Mouse (Mus musculus): Measurements from ENCODE around the gene Pced1b. TPM values are rescaled to one million over a fixed set of nuclear protein-coding genes. Genes with fewer than 3 reads are reported as not detected.
A peak's percentile ranks its signal among the peaks of the same experiment; 100 is the strongest.
"Not testable (repeated sequence)": the region's sequence is repeated elsewhere in the genome, so short reads cannot be mapped to it uniquely, and the experiment has no call there.

The Pced1b gene
- 3.2 and 3.4 TPM in 2 replicates for polyA plus RNA-seq (2014; fragmentation: Nextera tagmentation; extraction: Ambion mirVana)

DNA sequence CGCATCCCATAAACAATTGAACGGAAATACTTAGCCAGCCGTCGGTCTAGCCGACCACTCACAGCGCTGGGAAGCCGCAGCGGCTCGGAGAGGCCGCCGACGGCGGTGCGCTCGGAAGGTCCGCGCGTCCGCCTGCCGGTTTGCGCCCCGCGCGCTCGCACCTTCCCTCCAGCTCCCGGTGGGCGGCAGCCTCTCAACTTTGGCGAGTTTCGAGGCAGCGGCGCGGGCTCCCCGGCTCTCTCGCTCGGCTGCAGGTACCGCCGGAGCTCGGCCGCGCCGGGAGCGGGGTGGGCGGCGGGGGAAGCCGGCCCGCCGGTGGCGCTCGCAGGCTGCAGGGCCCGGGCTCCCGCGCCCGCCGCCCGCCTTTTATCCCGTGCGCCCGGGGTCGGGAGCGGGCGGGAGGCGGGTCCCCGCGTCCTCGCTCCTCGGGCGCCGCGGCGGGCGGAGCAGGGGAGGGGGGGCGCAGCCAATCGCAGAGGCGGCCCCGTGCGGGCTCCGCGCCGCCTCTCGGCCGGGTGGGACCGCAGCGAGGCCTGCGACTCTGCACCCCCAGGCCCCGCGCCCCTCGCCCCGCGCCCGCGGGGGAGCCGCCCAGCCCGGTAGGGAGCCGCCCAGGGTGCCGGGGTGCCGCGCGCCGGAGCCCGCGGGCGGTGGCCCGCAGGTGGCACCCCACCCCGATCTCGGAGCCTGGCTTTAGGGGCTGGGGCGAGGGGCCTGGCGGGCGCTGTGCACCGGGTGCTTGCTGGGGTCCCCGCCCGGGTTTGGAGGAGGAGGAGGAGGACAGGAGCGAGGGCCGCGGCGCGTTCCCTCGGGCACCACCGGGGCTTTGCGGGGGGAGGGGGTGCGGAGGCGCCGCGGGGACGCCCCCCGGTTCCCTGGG lies at the start of gene Pced1b, which contains the start of gene Amigo2:
Gene Pced1b (plus strand): TSS at position 197 of the 880 bp plus-strand sequence.
Gene Amigo2 (minus strand): TSS at position 377 of the 880 bp plus-strand sequence.
- H3K4me2 ChIP-seq (replicated peaks; ENCODE audit: low read depth, low read length): peak within 1 kb of the TSS; percentile 91
- no peaks in the 10 kb centered on the region for H3K9me3 ChIP-seq (ENCODE audit: control insufficient read depth, low read length)
- no peaks in the 10 kb centered on the region for H3K36me3 ChIP-seq (ENCODE audit: control insufficient read depth, insufficient read depth, low read length)
- under 1% methylated on average over 68 of the region's 125 CpGs for WGBS
- ATAC-seq (ENCODE audit: low FRiP score) (peak; percentile 94), DNase-seq (ENCODE audit: low spot score) (peak; percentile 77)
- peak within 1 kb of the TSS; percentile 78 for H3K4me3 ChIP-seq (ENCODE audit: low read depth, low read length)
- peaks cover 3% of the 10 kb centered on the region for H3K27me3 ChIP-seq (ENCODE audit: control insufficient read depth, insufficient read depth, low read length)
- peak within 1 kb of the TSS; percentile 87 for H3K9ac ChIP-seq (ENCODE audit: low read depth, low read length)
- H3K4me1 ChIP-seq (replicated peaks; ENCODE audit: control insufficient read depth, insufficient read depth, low read length): no peaks in the 10 kb centered on the region
- peak within 1 kb of the TSS; percentile 65 for H3K27ac ChIP-seq (ENCODE audit: low read depth, low read length)

DNA sequence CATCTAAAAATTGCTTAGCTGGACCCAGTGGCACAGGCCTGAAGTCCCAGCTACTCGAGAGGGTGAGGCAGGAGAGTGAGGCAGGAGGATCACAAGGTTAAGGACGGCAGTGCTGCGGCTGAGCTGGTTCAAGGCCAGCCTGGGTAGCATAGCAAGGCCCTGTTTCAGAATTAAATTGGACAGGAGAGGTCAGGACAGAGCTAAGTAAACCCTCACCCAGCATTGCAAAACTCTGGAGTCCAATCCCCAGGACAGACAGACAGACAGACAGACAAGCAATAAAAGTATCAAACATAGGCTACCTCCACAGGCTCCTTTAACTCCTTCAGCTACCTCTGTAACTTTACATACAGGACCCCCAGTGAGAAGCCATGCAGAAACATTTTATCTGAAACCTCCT lies 42.0 kb upstream of the Pced1b start:
- DNase-seq (ENCODE audit: low spot score): no peak
- H3K27me3 ChIP-seq (ENCODE audit: control insufficient read depth, insufficient read depth, low read length): no peaks in the 10 kb centered on the region
- 83% methylated on average over 3 of the region's 3 CpGs for WGBS
- H3K4me3 ChIP-seq (ENCODE audit: low read depth, low read length): no peak overlapping the region
- no peak overlapping the region for H3K9ac ChIP-seq (ENCODE audit: low read depth, low read length)
- no peaks in the 10 kb centered on the region for H3K9me3 ChIP-seq (ENCODE audit: control insufficient read depth, low read length)
- ATAC-seq (ENCODE audit: low FRiP score): no peak
- H3K27ac ChIP-seq (ENCODE audit: low read depth, low read length): no peak overlapping the region
- no peaks in the 10 kb centered on the region for H3K36me3 ChIP-seq (ENCODE audit: control insufficient read depth, insufficient read depth, low read length)
- H3K4me2 ChIP-seq (replicated peaks; ENCODE audit: low read depth, low read length): no peak overlapping the region
- no peaks in the 10 kb centered on the region for H3K4me1 ChIP-seq (replicated peaks; ENCODE audit: control insufficient read depth, insufficient read depth, low read length)

- H3K27me3 ChIP-seq (ENCODE audit: control insufficient read depth, insufficient read depth, low read length): no peaks in the 10 kb centered on the region
- H3K9ac ChIP-seq (ENCODE audit: low read depth, low read length): no peak overlapping the region
- DNase-seq (ENCODE audit: low spot score): no peak
- ATAC-seq (ENCODE audit: low FRiP score): no peak
- no peak overlapping the region for H3K4me3 ChIP-seq (ENCODE audit: low read depth, low read length)
- H3K27ac ChIP-seq (ENCODE audit: low read depth, low read length): no peak overlapping the region
- H3K4me2 ChIP-seq (replicated peaks; ENCODE audit: low read depth, low read length): no peak overlapping the region
- no peaks in the 10 kb centered on the region for H3K4me1 ChIP-seq (replicated peaks; ENCODE audit: control insufficient read depth, insufficient read depth, low read length)
- WGBS: 86% methylated on average over 10 of the region's 10 CpGs
- H3K36me3 ChIP-seq (ENCODE audit: control insufficient read depth, insufficient read depth, low read length): no peaks in the 10 kb centered on the region
- H3K9me3 ChIP-seq (ENCODE audit: control insufficient read depth, low read length): no peaks in the 10 kb centered on the region
Observed at GRCm38 (mm10) chr15:97205776-97206175, 41.1 kb upstream of the Pced1b start.

GRCm38 (mm10) chr15:97206506-97206905 lies 40.4 kb upstream of the Pced1b start:
- Histone ChIP-seq H3K27me3 (ENCODE audit: control insufficient read depth, insufficient read depth, low read length) (no peaks in the 10 kb centered on the region), H3K9ac (ENCODE audit: low read depth, low read length) (no peak overlapping the region), H3K4me2 (replicated peaks; ENCODE audit: low read depth, low read length) (no peak overlapping the region), H3K9me3 (ENCODE audit: control insufficient read depth, low read length) (no peaks in the 10 kb centered on the region), H3K4me1 (replicated peaks; ENCODE audit: control insufficient read depth, insufficient read depth, low read length) (no peaks in the 10 kb centered on the region), H3K36me3 (ENCODE audit: control insufficient read depth, insufficient read depth, low read length) (no peaks in the 10 kb centered on the region), H3K27ac (ENCODE audit: low read depth, low read length) (no peak overlapping the region), H3K4me3 (ENCODE audit: low read depth, low read length) (no peak overlapping the region)
- ATAC-seq (ENCODE audit: low FRiP score): no peak
- 96% methylated on average over 8 of the region's 8 CpGs for WGBS
- DNase-seq (ENCODE audit: low spot score): no peak

DNA sequence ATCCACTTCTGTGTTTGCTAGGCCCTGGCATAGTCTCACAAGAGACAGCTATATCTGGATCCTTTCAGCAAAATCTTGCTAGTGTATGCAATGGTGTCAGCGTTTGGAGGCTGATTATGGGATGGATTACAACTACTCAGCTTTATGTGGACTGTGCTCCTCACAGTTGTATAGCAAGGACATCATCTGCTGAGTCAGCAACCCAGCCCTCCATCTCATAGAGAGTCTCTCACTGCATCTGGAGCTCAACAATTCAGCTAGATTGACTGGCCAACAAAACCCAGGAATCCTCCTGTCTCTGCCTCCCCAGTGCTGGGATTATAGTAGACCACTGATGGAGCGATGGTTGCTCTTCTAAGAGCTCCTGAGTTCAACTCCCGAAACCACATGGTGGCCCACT lies 37.2 kb upstream of the Pced1b start:
- H3K9me3 ChIP-seq (ENCODE audit: control insufficient read depth, low read length); H3K4me1 ChIP-seq (replicated peaks; ENCODE audit: control insufficient read depth, insufficient read depth, low read length); H3K27ac ChIP-seq (ENCODE audit: low read depth, low read length); ATAC-seq (ENCODE audit: low FRiP score); H3K27me3 ChIP-seq (ENCODE audit: control insufficient read depth, insufficient read depth, low read length); DNase-seq (ENCODE audit: low spot score); H3K9ac ChIP-seq (ENCODE audit: low read depth, low read length); H3K36me3 ChIP-seq (ENCODE audit: control insufficient read depth, insufficient read depth, low read length); H3K4me2 ChIP-seq (replicated peaks; ENCODE audit: low read depth, low read length); H3K4me3 ChIP-seq (ENCODE audit: low read depth, low read length): not testable (repeated sequence)
- WGBS: 87% methylated on average over 3 of the region's 3 CpGs

DNA sequence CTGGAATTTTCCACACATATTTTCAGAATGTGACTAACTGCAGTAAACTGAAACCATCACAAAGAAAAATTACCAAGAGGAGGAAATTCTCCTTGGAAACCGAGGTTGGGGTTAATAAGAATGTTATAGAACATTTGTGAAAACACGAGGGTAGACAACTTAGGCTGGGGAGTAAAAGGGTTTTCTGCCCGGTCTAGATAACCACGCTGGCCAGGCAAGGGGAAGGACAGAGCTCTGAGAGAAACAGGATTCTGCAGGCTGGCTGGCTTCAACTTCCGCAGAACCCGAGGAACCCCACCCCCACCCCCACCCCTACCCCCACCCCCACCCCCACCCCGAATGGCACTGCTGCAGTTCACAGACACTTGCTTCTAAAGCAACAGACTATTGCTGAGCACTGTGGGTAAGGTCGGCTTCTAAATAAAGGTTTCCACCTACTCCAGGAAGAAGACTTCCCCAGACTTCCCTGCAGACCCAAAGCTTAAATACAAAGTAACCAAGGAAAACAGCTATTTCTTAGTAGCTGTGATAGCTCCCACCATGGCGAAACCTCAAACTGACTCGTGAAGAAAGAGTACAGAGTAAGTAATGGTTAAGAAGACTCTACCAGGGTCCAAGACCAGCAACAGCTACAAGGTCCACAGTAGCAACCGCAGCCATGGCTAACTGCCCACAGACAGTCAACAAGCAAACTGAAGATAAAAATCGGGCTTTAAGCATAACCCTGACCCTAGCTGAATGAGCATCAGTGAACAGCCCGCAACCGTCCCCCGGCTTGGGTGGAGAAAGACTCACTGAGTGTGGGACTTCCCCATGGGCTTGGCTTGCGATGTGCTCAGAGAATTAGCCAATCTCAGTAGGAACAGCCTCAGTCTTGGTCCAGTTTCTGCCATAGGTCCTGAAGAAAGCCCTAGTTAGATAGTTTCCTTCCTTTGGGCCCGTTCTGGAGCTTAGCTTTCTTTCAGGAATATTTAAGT lies 34.1 kb upstream of the Pced1b start:
- Histone ChIP-seq H3K27me3 (ENCODE audit: control insufficient read depth, insufficient read depth, low read length) (no peaks in the 10 kb centered on the region), H3K4me1 (replicated peaks; ENCODE audit: control insufficient read depth, insufficient read depth, low read length) (no peaks in the 10 kb centered on the region), H3K4me2 (replicated peaks; ENCODE audit: low read depth, low read length) (no peak overlapping the region), H3K9me3 (ENCODE audit: control insufficient read depth, low read length) (no peaks in the 10 kb centered on the region), H3K27ac (ENCODE audit: low read depth, low read length) (no peak overlapping the region), H3K36me3 (ENCODE audit: control insufficient read depth, insufficient read depth, low read length) (no peaks in the 10 kb centered on the region), H3K9ac (ENCODE audit: low read depth, low read length) (no peak overlapping the region), H3K4me3 (ENCODE audit: low read depth, low read length) (no peak overlapping the region)
- ATAC-seq (ENCODE audit: low FRiP score) (no peak), DNase-seq (ENCODE audit: low spot score) (no peak)
- 86% methylated on average over 17 of the region's 17 CpGs for WGBS

- H3K27ac ChIP-seq (ENCODE audit: low read depth, low read length): no peak overlapping the region
- 90% methylated on average over 5 of the region's 5 CpGs for WGBS
- H3K4me1 ChIP-seq (replicated peaks; ENCODE audit: control insufficient read depth, insufficient read depth, low read length): no peaks in the 10 kb centered on the region
- DNase-seq (ENCODE audit: low spot score): no peak
- no peaks in the 10 kb centered on the region for H3K27me3 ChIP-seq (ENCODE audit: control insufficient read depth, insufficient read depth, low read length)
- no peak overlapping the region for H3K4me3 ChIP-seq (ENCODE audit: low read depth, low read length)
- no peaks in the 10 kb centered on the region for H3K36me3 ChIP-seq (ENCODE audit: control insufficient read depth, insufficient read depth, low read length)
- ATAC-seq (ENCODE audit: low FRiP score): no peak
- no peak overlapping the region for H3K4me2 ChIP-seq (replicated peaks; ENCODE audit: low read depth, low read length)
- no peak overlapping the region for H3K9ac ChIP-seq (ENCODE audit: low read depth, low read length)
- no peaks in the 10 kb centered on the region for H3K9me3 ChIP-seq (ENCODE audit: control insufficient read depth, low read length)
Observed at GRCm38 (mm10) chr15:97216843-97217242, 30.1 kb upstream of the Pced1b start.

DNA sequence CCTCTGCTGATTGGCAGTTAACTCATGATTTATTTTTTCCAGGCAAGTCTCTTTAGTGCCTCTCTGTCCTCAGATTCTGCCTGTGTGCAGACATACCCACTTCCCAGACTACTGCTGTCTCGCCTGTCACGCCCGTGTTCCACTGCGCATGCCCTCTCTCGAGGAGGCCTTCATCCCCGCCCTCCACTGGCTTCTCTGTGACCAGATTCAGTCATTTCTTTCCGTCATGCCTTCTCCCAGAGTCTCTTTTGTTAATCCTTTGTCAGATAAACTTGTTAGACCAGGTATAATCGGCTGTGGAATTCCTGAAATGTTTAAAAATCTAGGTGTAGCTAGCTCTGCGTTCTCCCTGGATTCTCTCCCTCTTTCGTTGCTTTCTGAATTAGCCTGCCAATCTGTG lies 23.5 kb upstream of the Pced1b start:
- DNase-seq (ENCODE audit: low spot score) (no peak), ATAC-seq (ENCODE audit: low FRiP score) (no peak)
- no peaks in the 10 kb centered on the region for H3K36me3 ChIP-seq (ENCODE audit: control insufficient read depth, insufficient read depth, low read length)
- 94% methylated on average over 10 of the region's 10 CpGs for WGBS
- no peaks in the 10 kb centered on the region for H3K4me1 ChIP-seq (replicated peaks; ENCODE audit: control insufficient read depth, insufficient read depth, low read length)
- H3K4me3 ChIP-seq (ENCODE audit: low read depth, low read length): no peak overlapping the region
- no peak overlapping the region for H3K27ac ChIP-seq (ENCODE audit: low read depth, low read length)
- no peak overlapping the region for H3K4me2 ChIP-seq (replicated peaks; ENCODE audit: low read depth, low read length)
- H3K9me3 ChIP-seq (ENCODE audit: control insufficient read depth, low read length): no peaks in the 10 kb centered on the region
- no peak overlapping the region for H3K9ac ChIP-seq (ENCODE audit: low read depth, low read length)
- H3K27me3 ChIP-seq (ENCODE audit: control insufficient read depth, insufficient read depth, low read length): no peaks in the 10 kb centered on the region
